7 mouse cellular contexts compared by ENCODE assay signal in the genomic region with DNA sequence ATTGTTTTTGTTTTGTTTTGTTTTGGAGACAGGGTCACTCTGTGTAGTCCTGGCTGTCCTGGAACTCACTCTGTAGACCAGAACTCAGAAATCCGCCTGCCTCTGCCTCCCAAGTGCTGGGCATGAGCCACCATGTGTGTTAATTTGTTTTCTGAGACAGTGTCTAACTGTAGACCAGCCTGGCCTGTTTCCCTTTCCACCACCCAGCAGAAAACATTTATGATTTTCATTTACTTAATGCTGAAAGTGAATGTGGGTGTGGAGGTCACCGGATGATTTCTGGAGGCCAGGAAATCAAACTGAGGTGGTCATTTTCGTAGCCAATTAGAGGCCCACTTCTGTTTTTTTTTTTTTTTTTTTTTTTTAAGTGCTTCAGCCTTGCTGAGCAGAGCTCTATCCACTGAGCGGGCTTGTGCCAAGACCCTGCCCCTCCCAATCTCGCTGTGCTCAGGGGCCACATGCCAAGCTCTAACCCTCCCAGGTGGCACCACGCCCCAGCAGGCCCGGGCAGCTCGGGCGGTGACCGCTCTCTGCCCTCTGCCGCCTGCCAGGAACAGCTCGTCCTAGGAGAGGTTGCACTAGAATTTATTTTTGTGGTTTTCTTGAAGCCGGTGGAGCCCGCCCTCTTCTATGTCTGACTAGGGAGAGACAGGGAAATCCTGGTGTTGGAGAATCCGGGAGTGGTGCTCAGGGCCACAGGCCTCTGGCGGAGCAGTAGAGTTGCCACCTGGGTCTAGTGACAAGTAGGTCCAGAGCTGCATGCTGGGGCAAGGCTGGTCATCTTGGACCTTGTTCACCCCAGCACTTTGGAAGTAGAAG. TPM values are rescaled to one million over a fixed set of nuclear protein-coding genes. Genes with fewer than 3 reads are reported as not detected.
DNase-seq lines count a peak whose midpoint lies in the region; ATAC-seq and TF ChIP-seq lines count a peak whose summit lies in the region.

No protein-coding gene starts in this region.

- TF ChIP-seq EP300 in MEL (IDR thresholded peaks at IDR 0.05; ENCODE audit: low read depth in 1 of 2, low read length in 2 of 2): no peak

- no peak for TF ChIP-seq CTCF in MEL (IDR thresholded peaks at IDR 0.05 in 2 of 3, conservative IDR thresholded peaks at IDR 0.05 in 1 of 3; ENCODE audit: control insufficient read depth in 1 of 3, insufficient read depth in 1 of 3, low read depth in 2 of 3, low read length in 3 of 3, poor library complexity in 1 of 3, severe bottlenecking in 1 of 3)

- no peaks in the 10 kb centered on the region for H3K27me3 ChIP-seq in MEL (ENCODE audit: control insufficient read depth in 1 of 2, insufficient read depth in 2 of 2, low read length in 2 of 2)
- no peaks in the 10 kb centered on the region for H3K27me3 ChIP-seq in megakaryocyte, embryonic 14.5 days (replicated peaks)
- no peaks in the 10 kb centered on the region for H3K27me3 ChIP-seq in stomach, embryonic 15.5 days (replicated peaks)

- WGBS in stomach, embryonic 15.5 days: 18% methylated on average over 16 of the region's 16 CpGs

- H3K27ac ChIP-seq in MEL (ENCODE audit: control insufficient read depth, low read depth, low read length): peak overlapping the region; percentile 50
- peak overlapping the region; percentile 89 for H3K27ac ChIP-seq in stomach, embryonic 15.5 days

- no peak for TF ChIP-seq POLR2A in MEL (IDR thresholded peaks at IDR 0.05; ENCODE audit: control insufficient read depth in 1 of 2, insufficient read depth in 1 of 2, low read depth in 1 of 2, low read length in 2 of 2, poor library complexity in 1 of 2)

- H3K9me3 ChIP-seq in MEL (replicated peaks; ENCODE audit: insufficient read depth, low read length): no peaks in the 10 kb centered on the region
- no peaks in the 10 kb centered on the region for H3K9me3 ChIP-seq in megakaryocyte, embryonic 14.5 days
- no peaks in the 10 kb centered on the region for H3K9me3 ChIP-seq in stomach, embryonic 15.5 days

- peak; percentile 64 for DNase-seq in MEL (ENCODE audit: low read depth, low spot score)
- DNase-seq in adrenal gland, postnatal 14 days: peak; percentile 93
- peak; percentile 78 for DNase-seq in fat pad, adult 2 months (ENCODE audit: extremely low read depth, low read depth, low spot score)
- peak; percentile 94 to 95 for DNase-seq in heart, postnatal 10 days
- peak; percentile 92 to 98 for DNase-seq in kidney, postnatal 25 days

- H3K4me3 ChIP-seq in MEL (ENCODE audit: control insufficient read depth in 1 of 2, insufficient read depth in 1 of 2, low read depth in 2 of 2, low read length in 2 of 2): peak overlapping the region; percentile 6 to 30
- H3K4me3 ChIP-seq in megakaryocyte, embryonic 14.5 days (replicated peaks): peak overlapping the region; percentile 59
- H3K4me3 ChIP-seq in stomach, embryonic 15.5 days (replicated peaks): 0 out of 2 replicates have a peak overlapping the region, but pooled peaks have one; percentile 0

- H3K36me3 ChIP-seq in MEL (ENCODE audit: control insufficient read depth in 1 of 2, insufficient read depth in 2 of 2, low read length in 2 of 2): peaks cover 0 to 14% of the 10 kb centered on the region in 2 experiments
- H3K36me3 ChIP-seq in megakaryocyte, embryonic 14.5 days (replicated peaks; ENCODE audit: low read length): peaks cover 44% of the 10 kb centered on the region
- peaks cover 31% of the 10 kb centered on the region for H3K36me3 ChIP-seq in stomach, embryonic 15.5 days

- peak; percentile 45 for ATAC-seq in stomach, embryonic 15.5 days (ENCODE audit: insufficient read depth, low FRiP score, low read depth)

- TF ChIP-seq RAD21 in MEL (IDR thresholded peaks at IDR 0.05; ENCODE audit: low read depth, low read length): no peak

- intact Hi-C loops in heart, postnatal 10 days (cut with DNase I): no loop called here

- peaks cover 5 to 24% of the 10 kb centered on the region in 2 experiments for H3K4me1 ChIP-seq in MEL (ENCODE audit: control insufficient read depth in 1 of 2, insufficient read depth in 2 of 2, low read length in 2 of 2)
- peaks cover 84% of the 10 kb centered on the region for H3K4me1 ChIP-seq in megakaryocyte, embryonic 14.5 days
- peaks cover 40% of the 10 kb centered on the region for H3K4me1 ChIP-seq in stomach, embryonic 15.5 days

- H3K4me2 ChIP-seq in stomach, embryonic 15.5 days: peak overlapping the region; percentile 44

- peak overlapping the region; percentile 61 for H3K9ac ChIP-seq in MEL (ENCODE audit: control insufficient read depth, low read depth, low read length, poor library complexity, severe bottlenecking)
- H3K9ac ChIP-seq in stomach, embryonic 15.5 days: no peak overlapping the region

- no peaks in the 10 kb centered on the region; the same call in 1 of the 2 replicates for H3K79me2 ChIP-seq in MEL (ENCODE audit: control insufficient read depth, insufficient read depth, low read length, poor library complexity)

TF ChIP-seq in MEL, 35 proteins besides CTCF, POLR2A, EP300 and RAD21:
- no peak for TF ChIP-seq JUND (IDR thresholded peaks at IDR 0.05; ENCODE audit: low read depth, low read length)
- peak; percentile 57; the same call in 1 of the 2 replicates for TF ChIP-seq MXI1 (IDR thresholded peaks at IDR 0.05; ENCODE audit: low read depth, low read length)
- TF ChIP-seq MAZ (IDR thresholded peaks at IDR 0.05; ENCODE audit: low read depth, low read length): no peak
- peak; percentile 95 for TF ChIP-seq ZNF384 (IDR thresholded peaks at IDR 0.05; ENCODE audit: low read depth, low read length)
- TF ChIP-seq POLR2AphosphoS2 (IDR thresholded peaks at IDR 0.05; ENCODE audit: low read length): no peak; the same call in 1 of the 2 replicates
- TF ChIP-seq ETS1 (IDR thresholded peaks at IDR 0.05; ENCODE audit: low read depth, low read length): 0 out of 2 replicates have a peak, but pooled peaks have one; percentile 10

RNA-seq across cellular contexts. Expression of a gene that starts 7.5 kb away (rescaled TPM):
- total RNA-seq in MEL (2012; rRNA removed): 35.4 and 43.1 TPM in 2 replicates
- 10 to 100 TPM in 1 of 2 experiments, not detected in 1; 81.8 TPM for polyA plus RNA-seq in MEL (2012; ENCODE audit: insufficient read depth in 1 of 2, insufficient read length in 2 of 2, low read depth in 1 of 2, low replicate concordance in 2 of 2, missing spikeins in 1 of 2)
- 53.5 and 58.0 TPM in 2 replicates for total RNA-seq in adrenal gland, postnatal 14 days (2021)
- total RNA-seq in heart, postnatal 10 days (2021): 10 to 100 TPM; 42.2 to 46.4 TPM
- polyA plus RNA-seq in megakaryocyte, embryonic 14.5 days (2012; ENCODE audit: insufficient read depth, low replicate concordance): 91.6 and 121 TPM in 2 replicates
- 70.1 and 72.2 TPM in 2 replicates for polyA plus RNA-seq in stomach, embryonic 15.5 days (2015; fragmentation: Nextera tagmentation; extraction: Ambion mirVana)

RNA-seq across cellular contexts. Expression of a gene that starts 13.5 kb away (rescaled TPM):
- total RNA-seq in MEL (2012; rRNA removed): 68.6 and 87.1 TPM in 2 replicates
- polyA plus RNA-seq in MEL (2012; ENCODE audit: insufficient read depth in 1 of 2, insufficient read length in 2 of 2, low read depth in 1 of 2, low replicate concordance in 2 of 2, missing spikeins in 1 of 2): 100 to 1,000 TPM in 1 of 2 experiments, 10 to 100 TPM in 1; 47.4 to 184 TPM
- total RNA-seq in adrenal gland, postnatal 14 days (2021): 224 and 226 TPM in 2 replicates
- total RNA-seq in heart, postnatal 10 days (2021): 100 to 1,000 TPM; 143 to 159 TPM
- 472 and 996 TPM in 2 replicates for polyA plus RNA-seq in megakaryocyte, embryonic 14.5 days (2012; ENCODE audit: insufficient read depth, low replicate concordance)
- polyA plus RNA-seq in stomach, embryonic 15.5 days (2015; fragmentation: Nextera tagmentation; extraction: Ambion mirVana): 83.9 and 86.3 TPM in 2 replicates

RNA-seq across cellular contexts. Expression of a gene that starts 37.4 kb away (rescaled TPM):
- total RNA-seq in MEL (2012; rRNA removed): 38.3 and 38.7 TPM in 2 replicates
- 10 to 100 TPM in 1 of 2 experiments, not detected in 1; 63.4 TPM for polyA plus RNA-seq in MEL (2012; ENCODE audit: insufficient read depth in 1 of 2, insufficient read length in 2 of 2, low read depth in 1 of 2, low replicate concordance in 2 of 2, missing spikeins in 1 of 2)
- 12.8 and 24.1 TPM in 2 replicates for total RNA-seq in adrenal gland, postnatal 14 days (2021)
- total RNA-seq in heart, postnatal 10 days (2021): 10 to 100 TPM; 10.1 to 11.3 TPM
- 61.8 and 135 TPM in 2 replicates for polyA plus RNA-seq in megakaryocyte, embryonic 14.5 days (2012; ENCODE audit: insufficient read depth, low replicate concordance)
- 46.2 and 47.5 TPM in 2 replicates for polyA plus RNA-seq in stomach, embryonic 15.5 days (2015; fragmentation: Nextera tagmentation; extraction: Ambion mirVana)

RNA-seq across cellular contexts. Expression of a gene that starts 37.6 kb away (rescaled TPM):
- total RNA-seq in MEL (2012; rRNA removed): 1.0 and 1.5 TPM in 2 replicates
- polyA plus RNA-seq in MEL (2012; ENCODE audit: insufficient read depth in 1 of 2, insufficient read length in 2 of 2, low read depth in 1 of 2, low replicate concordance in 2 of 2, missing spikeins in 1 of 2): 1 to 10 TPM in 1 of 2 experiments, not detected in 1; 3.8 TPM
- total RNA-seq in adrenal gland, postnatal 14 days (2021): 12.1 and 12.6 TPM in 2 replicates
- total RNA-seq in heart, postnatal 10 days (2021): 1 to 10 TPM; 2.9 to 4.1 TPM
- 19.4 and 27.8 TPM in 2 replicates for polyA plus RNA-seq in megakaryocyte, embryonic 14.5 days (2012; ENCODE audit: insufficient read depth, low replicate concordance)
- polyA plus RNA-seq in stomach, embryonic 15.5 days (2015; fragmentation: Nextera tagmentation; extraction: Ambion mirVana): 27.1 and 32.0 TPM in 2 replicates

RNA-seq across cellular contexts. Expression of a gene that starts 41.8 kb away (rescaled TPM):
- total RNA-seq in MEL (2012; rRNA removed): 125 and 132 TPM in 2 replicates
- 100 to 1,000 TPM in 1 of 2 experiments, not detected in 1; 231 TPM for polyA plus RNA-seq in MEL (2012; ENCODE audit: insufficient read depth in 1 of 2, insufficient read length in 2 of 2, low read depth in 1 of 2, low replicate concordance in 2 of 2, missing spikeins in 1 of 2)
- 105 and 108 TPM in 2 replicates for total RNA-seq in adrenal gland, postnatal 14 days (2021)
- total RNA-seq in heart, postnatal 10 days (2021): 100 to 1,000 TPM; 137 to 141 TPM
- polyA plus RNA-seq in megakaryocyte, embryonic 14.5 days (2012; ENCODE audit: insufficient read depth, low replicate concordance): 476 and 617 TPM in 2 replicates
- 134 and 148 TPM in 2 replicates for polyA plus RNA-seq in stomach, embryonic 15.5 days (2015; fragmentation: Nextera tagmentation; extraction: Ambion mirVana)

Comparison
In these comparisons a context has a peak if more than half of its experiments do, and no peak if none do; other contexts are left out.
1. Peak in every context shown above with its lines: DNase-seq, ATAC-seq, H3K4me3 ChIP-seq and H3K27ac ChIP-seq.
2. H3K4me3 ChIP-seq: peak in every context shown above with its lines; median percentile 59 in megakaryocyte, embryonic 14.5 days; 18 in MEL; 0 in stomach, embryonic 15.5 days.